Mouse (Mus musculus) cortical plate, adult 2 months (tissue): ENCODE data around the gene Ncoa3.

Experiments used
- CTCF ChIP-seq: fragments of 200-500 bp; IDR thresholded peaks from 2 replicates; pipeline ENCODE4 v1.5.1; 2011; ENCODE audit warnings: mild to moderate bottlenecking, control low read depth, low read length; ENCODE audit not compliant: insufficient read depth; ENCODE audit errors: extremely low read depth
- POLR2A ChIP-seq: fragments of 200-500 bp; IDR thresholded peaks from 2 replicates; pipeline ENCODE4 v1.6.1; 2011; ENCODE audit warnings: mild to moderate bottlenecking, low read length, control low read depth; ENCODE audit not compliant: insufficient read depth; ENCODE audit errors: extremely low read depth

DNA sequence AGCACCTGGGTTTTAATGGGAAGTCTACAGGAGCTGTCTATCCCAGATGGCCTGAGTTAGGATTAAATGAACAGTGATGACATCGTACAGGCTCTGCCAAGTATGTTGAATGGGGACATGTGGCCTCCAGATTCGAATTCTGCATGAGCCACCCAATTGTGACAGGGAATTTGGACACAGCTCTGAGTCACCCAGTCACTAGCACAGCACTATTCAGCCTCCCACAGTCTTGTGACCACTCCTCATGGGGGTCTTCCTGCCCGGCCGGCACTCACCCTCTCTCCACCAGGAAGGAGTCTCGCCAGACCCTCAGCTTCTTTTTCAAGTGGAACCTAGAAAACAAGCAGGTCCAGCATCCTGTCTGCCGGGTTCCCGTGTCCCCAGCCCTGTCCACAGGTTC, 91.7 kb downstream of the Ncoa3 start:
- TF ChIP-seq POLR2A, result no peak
- TF ChIP-seq CTCF, result no peak
